Mouse (Mus musculus): ENCODE results near the gene Cd101.

Gene Cd101

GRCm38 (mm10) chr3:101029339-101029738 is at the start of gene Cd101:
Cd101 (minus strand) TSS chr3:101029556.
- no peak for DNase-seq (ENCODE audit: low spot score)

GRCm38 (mm10) chr3:101078344-101078743 is 49.0 kb upstream of the Cd101 start:
- DNase-seq (ENCODE audit: low spot score), result peak; percentile 24

GRCm38 (mm10) chr3:101077710-101078100 is 48.3 kb upstream of the Cd101 start:
- no peak for DNase-seq (ENCODE audit: low spot score)

GRCm38 (mm10) chr3:101076966-101077709 is 47.8 kb upstream of the Cd101 start:
- DNase-seq (ENCODE audit: low spot score), result no peak

GRCm38 (mm10) chr3:101075866-101076265 is 46.5 kb upstream of the Cd101 start:
- no peak for DNase-seq (ENCODE audit: low spot score)

- no peak for DNase-seq (ENCODE audit: low spot score)
These were observed 44.0 kb upstream of the Cd101 start for GRCm38 (mm10) chr3:101073384-101073783.

GRCm38 (mm10) chr3:101072506-101073215 is 43.3 kb upstream of the Cd101 start:
- DNase-seq (ENCODE audit: low spot score), result no peak

GRCm38 (mm10) chr3:101071576-101071975 is 42.2 kb upstream of the Cd101 start:
- DNase-seq (ENCODE audit: low spot score), result no peak

GRCm38 (mm10) chr3:101070796-101071235 is 41.5 kb upstream of the Cd101 start:
- no peak for DNase-seq (ENCODE audit: low spot score)

GRCm38 (mm10) chr3:101070230-101070795 is 41.0 kb upstream of the Cd101 start:
- peak; percentile 33 for DNase-seq (ENCODE audit: low spot score)

GRCm38 (mm10) chr3:101068701-101069100 is 39.3 kb upstream of the Cd101 start:
- DNase-seq (ENCODE audit: low spot score), result no peak

GRCm38 (mm10) chr3:101066175-101066574 is 36.8 kb upstream of the Cd101 start:
- DNase-seq (ENCODE audit: low spot score), result no peak

- no peak for DNase-seq (ENCODE audit: low spot score)
These were observed 32.7 kb upstream of the Cd101 start for GRCm38 (mm10) chr3:101061865-101062585.

GRCm38 (mm10) chr3:101059214-101059613 is 29.9 kb upstream of the Cd101 start:
- no peak for DNase-seq (ENCODE audit: low spot score)

GRCm38 (mm10) chr3:101058203-101058602 is 28.8 kb upstream of the Cd101 start:
- DNase-seq (ENCODE audit: low spot score), result no peak

- no peak for DNase-seq (ENCODE audit: low spot score)
These were observed 25.9 kb upstream of the Cd101 start for GRCm38 (mm10) chr3:101055216-101055615.

GRCm38 (mm10) chr3:101051601-101052000 is 22.2 kb upstream of the Cd101 start:
- DNase-seq (ENCODE audit: low spot score), result no peak

- DNase-seq (ENCODE audit: low spot score), result no peak
These were observed 20.6 kb upstream of the Cd101 start for GRCm38 (mm10) chr3:101049997-101050396.

GRCm38 (mm10) chr3:101048781-101049180 is 19.4 kb upstream of the Cd101 start:
- no peak for DNase-seq (ENCODE audit: low spot score)

- no peak for DNase-seq (ENCODE audit: low spot score)
These were observed 18.4 kb upstream of the Cd101 start for GRCm38 (mm10) chr3:101047586-101048275.

GRCm38 (mm10) chr3:101045431-101045830 is 16.1 kb upstream of the Cd101 start:
- no peak for DNase-seq (ENCODE audit: low spot score)

GRCm38 (mm10) chr3:101044686-101045085 is 15.3 kb upstream of the Cd101 start:
- no peak for DNase-seq (ENCODE audit: low spot score)
